Mouse (Mus musculus) natural killer cell, adult 2 months (primary cell): Measurements from ENCODE around the gene Sstr5.

Experiments
- DNase-seq, 2 experiments: peaks; one replicate each; pipeline ENCODE4 v3.0.0; 2022; ENCODE audit warnings: low spot score in 2 of 2

The Sstr5 gene

GRCm38 (mm10) chr17:25474330-25475077 is 22.6 kb downstream of the Sstr5 start:
- DNase-seq, result peak; percentile 70 to 80

- no peak for DNase-seq
Measured at GRCm38 (mm10) chr17:25472044-25472443, 25.0 kb downstream of the Sstr5 start.

- DNase-seq, result no peak
Measured at GRCm38 (mm10) chr17:25471418-25471817, 25.7 kb downstream of the Sstr5 start.

- no peak for DNase-seq
Measured at GRCm38 (mm10) chr17:25469798-25470197, 27.3 kb downstream of the Sstr5 start.

- no peak for DNase-seq
Measured at GRCm38 (mm10) chr17:25468301-25468700, 28.8 kb downstream of the Sstr5 start.

GRCm38 (mm10) chr17:25467781-25468180 is 29.3 kb downstream of the Sstr5 start:
- no peak for DNase-seq

- no peak for DNase-seq
Measured at GRCm38 (mm10) chr17:25466257-25466656, 30.8 kb downstream of the Sstr5 start.

- no peak for DNase-seq
Measured at GRCm38 (mm10) chr17:25464091-25464490, 33.0 kb downstream of the Sstr5 start.

- DNase-seq, result no peak
Measured at GRCm38 (mm10) chr17:25463326-25463945, 33.7 kb downstream of the Sstr5 start.

- DNase-seq, result no peak
Measured at GRCm38 (mm10) chr17:25462236-25462875, 34.7 kb downstream of the Sstr5 start.

GRCm38 (mm10) chr17:25456540-25456939 is 40.5 kb downstream of the Sstr5 start:
- no peak for DNase-seq

- DNase-seq, result no peak
Measured at GRCm38 (mm10) chr17:25454272-25454671, 42.8 kb downstream of the Sstr5 start, which contains the start of gene Tekt4. TSS of gene Tekt4 (plus strand) at chr17:25454615.

GRCm38 (mm10) chr17:25452246-25452965 is 44.7 kb downstream of the Sstr5 start:
- DNase-seq, result no peak

- DNase-seq, result no peak
Measured at GRCm38 (mm10) chr17:25450329-25450728, 46.8 kb downstream of the Sstr5 start.

GRCm38 (mm10) chr17:25447865-25448264 is 49.2 kb downstream of the Sstr5 start:
- no peak for DNase-seq

- DNase-seq, result no peak
Measured at GRCm38 (mm10) chr17:25445841-25446240, 51.2 kb downstream of the Sstr5 start.

GRCm38 (mm10) chr17:25445074-25445473 is 52.0 kb downstream of the Sstr5 start:
- no peak for DNase-seq

GRCm38 (mm10) chr17:25442889-25443288 is 54.2 kb downstream of the Sstr5 start:
- DNase-seq, result no peak

GRCm38 (mm10) chr17:25441417-25441816 is 55.7 kb downstream of the Sstr5 start:
- DNase-seq, result no peak
